Mouse (Mus musculus) heart, adult 18-20 months (tissue): ENCODE results near the gene Olfr1259. TPM values are rescaled to one million over a fixed set of nuclear protein-coding genes. Genes with fewer than 3 reads are reported as not detected.
"Not testable (repeated sequence)": the region's sequence is repeated elsewhere in the genome, so short reads cannot be mapped to it uniquely, and the experiment has no call there.

Experiments used
- DNase-seq, 2 experiments: peaks; one replicate each; pipeline ENCODE4 v3.0.0; 2021 to 2022; ENCODE audit warnings: mixed read lengths in 1 of 2
- long read RNA-seq, 2 experiments: library from polyadenylated mRNA; stranded (forward); transcript quantifications; one replicate each; pipeline ENCODE4 v2.0.0; 2021
- total RNA-seq, 2 experiments: library from RNA; stranded (reverse); gene quantifications; 2 replicates each; pipeline ENCODE4 v1.2.3; 2021

Gene Olfr1259
- total RNA-seq, result not detected
- long read RNA-seq, experiment 1, result 0 reads
- long read RNA-seq, experiment 2, result 0 reads

DNA sequence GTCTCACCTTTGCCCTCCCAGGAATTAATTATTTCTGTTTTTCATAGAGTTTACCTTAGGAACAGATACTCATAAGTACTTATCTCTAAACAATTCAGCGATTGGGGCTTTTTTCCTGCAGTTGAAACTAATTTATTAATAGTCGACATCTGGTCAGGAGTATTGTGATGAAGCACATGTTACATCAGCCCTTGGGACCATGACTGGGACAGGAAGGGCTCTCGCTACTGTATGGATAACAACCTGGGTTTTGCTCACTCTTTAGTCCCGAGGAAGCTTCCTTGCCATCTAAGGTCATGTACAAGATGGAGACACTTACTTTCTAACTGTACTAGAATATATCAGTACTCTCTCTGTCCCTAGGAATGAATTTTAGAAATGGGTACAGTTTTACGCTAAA lies at the start of gene Olfr1259:
Olfr1259 (minus strand) TSS at position 101 of the 400 bp plus-strand sequence.
- DNase-seq, result no peak

GRCm38 (mm10) chr2:89990921-89991320 lies 42.5 kb upstream of the Olfr1259 start, which contains the start of gene Olfr1261:
Gene Olfr1261, plus strand, starts transcription at chr2:89991221.
- no peak for DNase-seq

GRCm38 (mm10) chr2:89977709-89978108 lies 29.2 kb upstream of the Olfr1259 start:
- DNase-seq, result no peak

- DNase-seq, result no peak
These were observed 25.7 kb upstream of the Olfr1259 start, which contains the start of gene Olfr1260 for GRCm38 (mm10) chr2:89974184-89974583. Gene Olfr1260, plus strand, starts transcription at chr2:89974340.

DNA sequence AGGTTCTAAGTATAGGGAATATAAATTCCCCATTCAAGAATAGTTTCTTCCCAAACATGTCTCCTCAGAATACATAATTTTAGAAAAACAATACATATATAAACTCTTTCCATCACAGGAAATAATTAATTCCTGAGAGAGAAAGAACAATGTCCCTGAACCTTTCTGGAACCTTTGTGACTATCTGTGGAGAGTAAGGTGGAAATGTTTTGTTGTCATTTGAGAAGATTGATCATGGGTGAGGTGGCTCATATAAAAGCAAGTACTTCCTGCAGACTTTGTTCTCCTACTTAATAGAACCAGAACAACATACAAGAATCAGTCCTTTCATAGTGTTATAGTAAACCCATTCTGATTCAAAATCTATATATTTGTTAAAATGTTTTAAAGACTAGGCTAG lies 21.5 kb downstream of the Olfr1259 start, which contains the start of gene Olfr1258:
Olfr1258 (plus strand) TSS at position 301 of the 400 bp plus-strand sequence.
- no peak for DNase-seq

DNA sequence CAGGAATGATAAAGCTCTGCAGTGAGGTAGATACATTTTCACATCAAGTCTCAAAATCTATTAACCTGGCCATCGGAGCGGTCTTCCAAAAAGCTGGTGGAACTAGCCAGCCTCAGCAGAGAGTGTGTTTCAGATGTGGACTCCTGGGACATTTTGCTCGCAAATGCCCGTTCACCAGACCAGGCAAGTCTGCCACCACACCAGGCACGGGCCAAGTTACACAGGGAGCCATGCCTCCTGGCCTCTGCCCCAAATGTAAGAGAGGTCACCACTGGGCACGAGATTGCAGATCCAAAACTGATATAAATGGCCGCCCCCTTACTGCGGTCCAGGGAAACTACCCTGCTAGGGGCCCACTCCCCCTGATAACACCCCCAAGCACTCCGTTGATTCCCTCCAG lies 35.8 kb downstream of the Olfr1259 start:
- not testable (repeated sequence) for DNase-seq

Other genes with a start within 250 kb of the Olfr1259 start
- gene Olfr1252, start 223.7 kb downstream of the Olfr1259 start, total RNA-seq, result not detected
- not detected for gene Olfr1253, start 191.6 kb downstream of the Olfr1259 start, total RNA-seq
- not detected for gene Olfr1254, start 155.0 kb downstream of the Olfr1259 start, total RNA-seq
- gene Olfr1255, start 136.6 kb downstream of the Olfr1259 start, total RNA-seq, result not detected
- not detected for gene Olfr1256, start 107.1 kb downstream of the Olfr1259 start, total RNA-seq
- not detected for gene Olfr48, start 100.5 kb downstream of the Olfr1259 start, total RNA-seq
- not detected for gene Olfr1257, start 70.2 kb downstream of the Olfr1259 start, total RNA-seq
- gene Olfr1258, start 21.4 kb downstream of the Olfr1259 start, total RNA-seq, result not detected
- gene Olfr1260, start 25.7 kb upstream of the Olfr1259 start, total RNA-seq, result not detected
- not detected for gene Olfr1261, start 42.6 kb upstream of the Olfr1259 start, total RNA-seq
- gene Olfr1262, start 51.5 kb upstream of the Olfr1259 start, total RNA-seq, result not detected
- gene Olfr1263, start 63.5 kb upstream of the Olfr1259 start, total RNA-seq, result not detected
- gene Olfr1264, start 76.9 kb upstream of the Olfr1259 start, total RNA-seq, result not detected
- gene Olfr1265, start 86.7 kb upstream of the Olfr1259 start, total RNA-seq, result not detected
- gene Olfr140, start 114.9 kb upstream of the Olfr1259 start, total RNA-seq, result not detected
- gene Olfr1269, start 172.7 kb upstream of the Olfr1259 start, total RNA-seq, result not detected
- gene Olfr32, start 193.6 kb upstream of the Olfr1259 start, total RNA-seq, result not detected
- gene Olfr1270, start 204.4 kb upstream of the Olfr1259 start, total RNA-seq, result not detected